8 mouse cellular contexts compared by ENCODE assay signal in the genomic region with DNA sequence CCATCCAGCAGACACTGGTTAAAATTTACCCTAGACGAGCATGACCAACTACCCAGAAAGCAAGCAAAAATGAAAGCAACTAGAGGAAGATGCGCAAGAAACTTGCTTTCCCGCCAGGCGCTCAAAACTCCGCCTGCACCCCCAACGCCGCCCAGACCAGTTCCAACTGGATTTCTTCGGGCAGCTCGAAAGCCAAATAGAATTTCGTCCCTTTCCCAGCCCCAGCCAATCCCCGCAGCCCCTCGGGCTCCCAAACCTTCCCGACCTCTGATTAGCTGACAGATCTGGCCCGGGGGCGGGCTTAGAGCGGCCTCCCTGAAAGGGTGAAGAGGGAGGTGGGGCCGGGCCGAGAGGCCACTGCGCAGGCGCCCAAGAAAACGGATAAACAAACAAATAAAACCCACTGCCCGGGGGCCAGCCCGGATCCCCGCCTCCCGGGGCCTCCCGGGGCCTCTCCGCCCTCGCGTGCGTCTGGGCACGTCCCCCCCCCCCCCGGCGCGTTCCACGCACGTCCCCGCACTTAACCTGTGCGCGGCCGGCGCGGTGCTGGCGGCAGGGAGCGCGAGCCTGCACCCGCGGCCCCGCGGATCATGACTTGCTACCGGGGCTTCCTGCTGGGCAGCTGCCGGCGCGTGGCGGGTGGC. TPM values are rescaled to one million over a fixed set of nuclear protein-coding genes. Genes with fewer than 3 reads are reported as not detected.
DNase-seq lines count a peak whose midpoint lies in the region; ATAC-seq lines count a peak whose summit lies in the region.

A gene (plus strand): TSS at position 349 of the 644 bp plus-strand sequence.

- DNase-seq in CD4-positive, CD25-positive, alpha-beta regulatory T cell, adult 2 months (ENCODE audit: low read depth, low spot score): peak; percentile 96
- peak; percentile 52 for DNase-seq in fat pad, adult 2 months (ENCODE audit: extremely low read depth, low read depth, low spot score)
- DNase-seq in kidney, postnatal 10 days: peak; percentile 99
- DNase-seq in natural killer cell, adult 2 months (ENCODE audit: low spot score in 2 of 2): peak; percentile 97

- H3K9ac ChIP-seq in heart, embryonic 13.5 days: peak within 1 kb of the TSS; percentile 98
- peak within 1 kb of the TSS; percentile 100 for H3K9ac ChIP-seq in liver, embryonic 12.5 days
- peak within 1 kb of the TSS; percentile 88 for H3K9ac ChIP-seq in stomach, embryonic 15.5 days

- peak; percentile 95 for ATAC-seq in heart, embryonic 13.5 days (ENCODE audit: extremely low read depth, insufficient number of reproducible peaks, low FRiP score, low TSS enrichment)
- peak; percentile 92 for ATAC-seq in liver, embryonic 12.5 days
- peak; percentile 98 for ATAC-seq in stomach, embryonic 15.5 days (ENCODE audit: insufficient read depth, low FRiP score, low read depth)

- under 1% methylated on average over 51 of the region's 54 CpGs for WGBS in heart, embryonic 13.5 days
- under 1% methylated on average over 54 of the region's 54 CpGs for WGBS in liver, embryonic 12.5 days (ENCODE audit: insufficient replicate concordance)
- WGBS in stomach, embryonic 15.5 days: under 1% methylated on average over 47 of the region's 54 CpGs

- peak within 1 kb of the TSS; percentile 80 for H3K4me2 ChIP-seq in heart, embryonic 13.5 days
- peak within 1 kb of the TSS; percentile 82 for H3K4me2 ChIP-seq in liver, embryonic 12.5 days
- H3K4me2 ChIP-seq in stomach, embryonic 15.5 days: peak within 1 kb of the TSS; percentile 71

- H3K36me3 ChIP-seq in heart, embryonic 13.5 days: no peaks in the 10 kb centered on the region
- H3K36me3 ChIP-seq in liver, embryonic 12.5 days: peaks cover 13% of the 10 kb centered on the region
- no peaks in the 10 kb centered on the region for H3K36me3 ChIP-seq in stomach, embryonic 15.5 days

- no peaks in the 10 kb centered on the region for H3K9me3 ChIP-seq in heart, embryonic 13.5 days
- no peaks in the 10 kb centered on the region for H3K9me3 ChIP-seq in liver, embryonic 12.5 days (replicated peaks)
- H3K9me3 ChIP-seq in stomach, embryonic 15.5 days: no peaks in the 10 kb centered on the region

- H3K27ac ChIP-seq in brown adipose tissue, adult 24 weeks (replicated peaks; ENCODE audit: low read depth, low read length): peak within 1 kb of the TSS; percentile 23
- peak within 1 kb of the TSS; percentile 97 for H3K27ac ChIP-seq in heart, embryonic 13.5 days (replicated peaks)
- peak within 1 kb of the TSS; percentile 100 for H3K27ac ChIP-seq in liver, embryonic 12.5 days
- H3K27ac ChIP-seq in stomach, embryonic 15.5 days: peak within 1 kb of the TSS; percentile 94

- peak within 1 kb of the TSS; percentile 75 for H3K4me3 ChIP-seq in brown adipose tissue, adult 24 weeks (ENCODE audit: insufficient read depth, low read depth, low read length)
- H3K4me3 ChIP-seq in heart, embryonic 13.5 days: peak within 1 kb of the TSS; percentile 99
- peak within 1 kb of the TSS; percentile 99 for H3K4me3 ChIP-seq in liver, embryonic 12.5 days
- peak within 1 kb of the TSS; percentile 92 for H3K4me3 ChIP-seq in stomach, embryonic 15.5 days (replicated peaks)

- H3K27me3 ChIP-seq in heart, embryonic 13.5 days (replicated peaks): no peaks in the 10 kb centered on the region
- H3K27me3 ChIP-seq in liver, embryonic 12.5 days (replicated peaks): no peaks in the 10 kb centered on the region
- H3K27me3 ChIP-seq in stomach, embryonic 15.5 days (replicated peaks): no peaks in the 10 kb centered on the region

- peaks cover 8% of the 10 kb centered on the region; the same call in 1 of the 2 replicates for H3K4me1 ChIP-seq in brown adipose tissue, adult 24 weeks (ENCODE audit: control insufficient read depth, insufficient read depth, insufficient read length, low read length)
- peaks cover 38% of the 10 kb centered on the region for H3K4me1 ChIP-seq in heart, embryonic 13.5 days
- H3K4me1 ChIP-seq in liver, embryonic 12.5 days: peaks cover 45% of the 10 kb centered on the region
- peaks cover 16% of the 10 kb centered on the region for H3K4me1 ChIP-seq in stomach, embryonic 15.5 days

RNA-seq across cellular contexts. Expression of the gene that starts here (rescaled TPM):
- polyA plus RNA-seq in brown adipose tissue, adult 24 weeks (2012; ENCODE audit: insufficient read depth, insufficient read length, missing spikeins): 31.2 and 43.1 TPM in 2 replicates
- 45.2 and 48.8 TPM in 2 replicates for polyA plus RNA-seq in heart, embryonic 13.5 days (2015; fragmentation: Nextera tagmentation; extraction: Ambion mirVana)
- polyA plus RNA-seq in liver, embryonic 12.5 days (2016; fragmentation: Nextera tagmentation; extraction: Ambion mirVana): 139 and 143 TPM in 2 replicates
- polyA plus RNA-seq in stomach, embryonic 15.5 days (2015; fragmentation: Nextera tagmentation; extraction: Ambion mirVana): 38.6 and 40.0 TPM in 2 replicates

Comparison
In these comparisons a context has a peak if more than half of its experiments do, and no peak if none do; other contexts are left out.
1. Peak in every context shown above with its lines: DNase-seq, ATAC-seq, H3K4me3 ChIP-seq and H3K27ac ChIP-seq.
2. H3K27ac ChIP-seq: peak in every context shown above with its lines; median percentile 100 in liver, embryonic 12.5 days; 97 in heart, embryonic 13.5 days; 94 in stomach, embryonic 15.5 days; 23 in brown adipose tissue, adult 24 weeks.